Mouse (Mus musculus): Measurements from ENCODE around the gene Tas2r144.

GRCm38 (mm10) chr6:42237276-42237805 is 22.2 kb downstream of the Tas2r144 start:
- no peak for TF ChIP-seq CTCF (IDR thresholded peaks at IDR 0.05; ENCODE audit: low read depth, low read length)
- no peak for TF ChIP-seq POLR2AphosphoS5 (IDR thresholded peaks at IDR 0.05; ENCODE audit: insufficient replicate concordance, low read depth, low read length)
- no peak for TF ChIP-seq GATA1 (IDR thresholded peaks at IDR 0.05; ENCODE audit: borderline replicate concordance, low read length)
- TF ChIP-seq GATA2 (IDR thresholded peaks at IDR 0.05; ENCODE audit: borderline replicate concordance, low read depth, low read length) = no peak

Measured in G1E (cell line).